Mouse (Mus musculus) urinary bladder, adult 2 months (tissue): ENCODE results near the gene Fgr. TPM values are rescaled to one million over a fixed set of nuclear protein-coding genes. Genes with fewer than 3 reads are reported as not detected.

Experiments used
- DNase-seq: peaks from one replicate; pipeline ENCODE4 v3.0.0; 2022; ENCODE audit warnings: low spot score
- polyA plus RNA-seq: library from polyadenylated mRNA; depleted of rRNA; stranded (reverse); fragments of >200 nt; gene quantifications from 2 replicates; pipeline ENCODE4 v1.2.3, GENCODE M21; 2012

Fgr gene
- polyA plus RNA-seq, 1 experiment = 1.3 TPM

GRCm38 (mm10) chr4:133035446-133035845 is 61.6 kb downstream of the Fgr start:
- no peak for DNase-seq

DNA sequence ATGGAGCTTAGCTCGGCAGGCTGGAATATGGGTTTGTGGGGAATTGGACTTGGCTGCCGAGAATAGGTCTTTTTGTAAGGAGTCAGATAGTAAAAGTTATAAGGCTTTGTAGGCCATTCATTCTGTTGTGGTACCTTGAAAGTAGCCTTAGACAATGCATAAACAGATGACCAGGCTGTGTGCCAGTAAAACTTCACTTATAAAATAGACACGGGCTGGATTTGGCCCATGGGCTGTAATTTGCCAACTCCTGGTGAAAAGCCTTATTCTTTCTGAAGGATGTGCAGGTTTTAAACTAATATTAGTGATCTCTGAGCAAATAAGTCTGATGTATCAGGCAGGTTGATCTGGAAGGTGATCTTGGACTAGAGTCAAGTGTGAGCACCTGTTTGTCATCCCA is 62.1 kb downstream of the Fgr start:
- DNase-seq = no peak

DNA sequence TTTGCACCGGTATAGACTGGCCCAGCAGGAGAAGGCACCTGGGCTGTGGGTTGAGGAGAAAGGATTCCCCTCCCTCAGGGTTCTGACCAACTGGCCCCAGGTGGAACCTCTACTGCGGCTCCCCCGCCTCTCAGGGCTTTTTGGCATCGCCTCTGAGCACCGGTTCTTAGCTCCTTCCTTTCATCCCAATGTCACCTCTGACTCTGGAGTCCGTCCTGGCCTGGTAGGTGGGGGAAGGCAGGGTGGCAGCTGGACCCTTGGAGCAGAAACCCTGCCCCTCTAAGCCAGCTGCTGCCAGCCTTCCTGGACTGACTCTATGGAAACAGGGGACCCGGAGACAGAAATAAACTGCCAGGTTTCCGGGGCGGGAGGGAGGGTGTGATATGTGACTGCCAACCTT is 63.4 kb downstream of the Fgr start:
- no peak for DNase-seq

- DNase-seq = no peak
These were observed 63.9 kb downstream of the Fgr start for GRCm38 (mm10) chr4:133037798-133038197.

- no peak for DNase-seq
These were observed 64.7 kb downstream of the Fgr start for GRCm38 (mm10) chr4:133038521-133039115.

- DNase-seq = no peak
These were observed 65.4 kb downstream of the Fgr start for GRCm38 (mm10) chr4:133039116-133039819.

DNA sequence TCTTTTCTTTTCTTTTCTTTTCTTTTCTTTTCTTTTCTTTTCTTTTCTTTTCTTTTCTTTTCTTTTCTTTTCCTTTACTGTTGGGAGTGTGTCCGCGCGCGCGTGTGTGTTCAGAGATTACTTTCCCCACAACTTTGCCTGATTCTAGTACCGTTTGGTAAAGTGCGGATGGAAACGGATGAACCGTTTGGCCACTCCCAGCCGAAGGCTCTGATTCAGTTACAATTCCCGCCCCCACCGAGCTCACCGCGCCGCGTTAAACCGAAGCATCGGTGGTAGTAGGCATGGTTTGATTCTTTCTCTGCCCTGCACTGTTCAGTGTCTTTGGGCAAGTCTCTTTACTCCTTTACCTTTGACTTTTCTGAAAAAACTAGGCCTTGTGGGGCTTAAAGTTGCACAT is 65.9 kb downstream of the Fgr start:
- no peak for DNase-seq

- DNase-seq = no peak
These were observed 66.5 kb downstream of the Fgr start for GRCm38 (mm10) chr4:133040241-133040904.

- no peak for DNase-seq
These were observed 68.3 kb downstream of the Fgr start for GRCm38 (mm10) chr4:133042244-133042643.

DNA sequence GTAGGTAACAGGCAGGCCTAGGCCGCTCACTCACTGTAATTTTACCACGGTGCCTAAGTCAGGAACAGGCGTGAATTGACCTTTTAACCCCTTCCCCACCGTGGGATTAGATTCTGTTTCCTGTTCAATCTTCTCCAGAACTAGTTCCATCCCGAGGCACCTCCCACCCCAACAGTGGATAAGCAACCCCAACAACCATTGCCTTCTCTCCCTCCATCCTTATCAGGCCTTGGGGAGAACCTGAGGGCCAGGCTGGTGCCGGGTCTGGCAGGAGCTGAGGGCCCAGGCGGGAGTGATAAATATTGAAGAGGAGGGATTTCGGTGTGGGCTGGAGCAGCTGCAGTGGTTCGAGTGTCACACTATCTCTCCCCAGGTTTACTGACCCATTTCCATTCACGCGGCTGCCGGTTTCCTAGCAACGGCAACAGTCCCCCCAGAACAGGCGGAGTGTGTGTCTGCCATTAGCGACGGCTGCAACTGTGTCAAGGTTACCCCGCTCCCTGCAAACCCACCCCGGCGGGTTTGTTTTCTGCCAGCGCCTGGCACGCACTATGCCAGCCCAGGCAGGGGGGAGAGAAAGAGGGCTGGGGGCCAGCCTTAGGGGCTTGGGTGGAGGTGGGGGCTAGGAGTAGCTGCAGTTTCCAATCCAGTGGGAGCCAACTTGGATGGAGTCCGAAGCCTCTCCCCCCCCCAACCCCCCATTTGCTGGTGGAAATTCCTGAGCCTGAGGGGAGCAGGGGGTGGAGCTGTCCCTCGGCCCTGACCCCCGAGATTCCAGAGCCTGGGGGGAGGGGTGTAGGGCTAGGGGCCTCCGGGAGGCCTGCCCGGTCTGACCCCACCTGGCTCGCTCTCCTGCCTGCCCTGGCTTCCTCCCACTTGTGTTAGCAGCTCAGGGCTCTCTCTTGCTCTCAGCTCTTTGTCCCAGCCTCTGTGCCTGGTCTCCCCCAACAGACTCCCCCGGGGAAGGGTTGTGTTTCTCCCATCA is 69.0 kb downstream of the Fgr start:
- no peak for DNase-seq

DNA sequence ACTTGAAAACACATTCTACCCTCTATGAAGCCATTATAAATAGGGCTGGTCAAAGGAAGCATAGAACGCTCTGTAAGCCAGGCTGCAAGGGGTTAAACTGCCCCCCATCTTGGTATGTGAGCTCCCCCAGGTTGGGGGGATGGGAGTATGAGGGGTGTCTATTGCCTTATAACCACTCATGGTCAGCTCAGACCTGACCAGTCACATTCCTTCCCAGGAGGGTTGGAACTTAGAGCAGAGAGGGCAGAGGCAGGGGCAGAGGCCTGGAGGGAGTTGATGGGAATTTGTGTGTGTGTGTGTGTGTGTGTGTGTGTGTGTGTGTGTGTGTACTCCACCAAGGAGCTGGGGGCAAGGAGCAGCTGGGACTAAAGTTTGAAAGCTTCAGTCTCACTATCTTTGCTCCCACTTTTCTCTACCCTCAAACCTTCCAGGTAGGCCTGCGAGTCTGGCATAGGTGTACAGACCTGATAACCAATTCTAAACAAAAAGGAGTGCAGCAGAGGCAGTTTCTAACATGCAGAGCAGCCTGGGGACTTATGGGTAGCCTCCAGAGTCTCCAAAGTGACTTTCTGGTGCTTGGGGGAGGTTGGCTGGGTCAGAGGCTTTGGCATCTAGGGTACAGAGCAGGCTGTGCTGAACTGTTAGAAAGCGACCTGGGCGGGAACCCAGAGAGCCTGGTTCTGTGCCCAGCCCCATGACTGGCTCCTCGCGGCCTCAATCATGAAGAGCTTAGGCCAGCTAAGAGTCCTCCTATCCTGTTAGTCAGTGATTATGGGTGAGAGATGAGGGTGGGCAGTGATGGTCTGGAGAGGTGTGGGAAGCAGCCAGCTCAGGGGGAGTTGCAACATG is 70.1 kb downstream of the Fgr start:
- no peak for DNase-seq

- DNase-seq = no peak
These were observed 70.8 kb downstream of the Fgr start for GRCm38 (mm10) chr4:133044647-133045094.

DNA sequence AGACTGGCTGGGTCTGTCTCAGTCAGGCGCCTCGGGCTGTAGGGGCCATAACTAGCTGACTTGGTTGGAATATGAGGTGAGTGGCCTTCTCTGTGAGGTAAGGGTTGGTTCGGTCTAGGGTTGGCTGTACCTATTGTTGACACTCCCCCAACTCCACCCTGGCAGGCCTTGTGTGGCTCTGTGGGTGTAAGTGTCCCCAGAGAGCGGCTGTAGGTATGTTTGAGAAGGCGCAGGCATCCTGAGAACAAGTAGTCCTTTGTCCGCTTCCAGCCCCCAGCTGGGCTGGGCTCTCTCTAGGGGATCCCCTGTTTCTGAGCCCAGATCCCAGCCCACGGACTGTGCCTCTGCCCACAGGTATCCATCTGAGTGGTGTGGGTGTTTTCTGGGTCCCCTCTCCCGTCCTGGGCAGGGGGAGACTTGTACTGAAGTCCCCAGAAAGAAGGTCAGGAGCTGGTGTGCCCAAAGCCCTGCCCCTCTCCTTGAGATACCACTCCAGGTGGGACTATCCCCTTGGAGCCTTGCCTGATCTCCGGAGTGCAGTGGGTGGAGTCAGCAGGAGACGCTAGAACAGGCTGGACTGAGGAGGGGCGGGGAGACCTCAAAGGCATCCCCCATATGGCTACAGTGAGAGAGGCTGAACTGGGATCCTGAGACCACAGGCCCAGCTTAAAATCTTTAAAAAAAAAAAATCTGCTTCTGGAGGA is 72.0 kb downstream of the Fgr start:
- no peak for DNase-seq

- no peak for DNase-seq
These were observed 72.9 kb downstream of the Fgr start for GRCm38 (mm10) chr4:133046691-133047352.

DNA sequence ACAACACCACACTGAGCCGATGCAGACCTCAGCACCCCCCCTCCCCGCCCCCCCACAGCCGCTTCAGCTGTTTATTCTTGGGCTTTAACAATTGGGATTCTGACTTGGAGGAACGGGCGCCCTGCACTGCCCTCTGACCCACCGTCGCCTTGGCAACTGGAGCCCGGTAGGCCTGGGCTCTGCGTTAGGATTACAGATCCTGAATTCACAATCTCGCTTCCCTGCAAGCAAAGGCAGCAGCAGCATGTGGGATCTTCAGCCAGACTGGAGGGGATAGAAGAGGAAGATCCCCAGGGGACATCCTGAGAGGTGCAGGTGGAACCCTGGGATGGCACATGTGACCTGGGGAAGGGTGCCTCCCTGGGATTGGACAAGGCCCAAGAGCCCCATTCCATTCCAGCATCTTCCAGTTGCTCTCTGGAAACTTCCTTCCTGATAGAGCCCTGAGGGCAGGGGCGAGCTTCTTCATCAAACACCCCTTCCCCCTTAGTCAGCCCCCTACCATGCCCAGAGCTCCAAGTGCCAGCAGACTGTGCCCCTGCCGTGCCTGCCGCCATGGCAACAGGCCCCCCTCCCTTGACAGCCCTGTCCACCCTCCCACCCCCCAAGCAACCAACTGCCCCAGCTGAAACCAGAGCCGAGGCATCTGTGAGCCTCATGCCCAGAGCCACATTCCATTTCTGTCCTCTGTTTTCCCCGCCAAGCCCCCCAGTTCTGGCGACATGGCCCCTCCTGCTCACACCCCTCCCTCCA is 73.6 kb downstream of the Fgr start:
- no peak for DNase-seq

GRCm38 (mm10) chr4:133049071-133049920 is 75.4 kb downstream of the Fgr start:
- DNase-seq = no peak

- no peak for DNase-seq
These were observed 76.4 kb downstream of the Fgr start for GRCm38 (mm10) chr4:133050196-133050836.
